Mouse (Mus musculus) kidney, embryonic 14.5 days (tissue): ENCODE results near the gene Tatdn2. TPM values are rescaled to one million over a fixed set of nuclear protein-coding genes. Genes with fewer than 3 reads are reported as not detected.

Experiments
- ATAC-seq: fragments of 200-750 bp; cut with Nextera tagmentation; 2 replicates; pipeline ENCODE4 v1.8.0; 2017; ENCODE audit warnings: moderate number of reproducible peaks, mild to moderate bottlenecking, moderate TSS enrichment, moderate library complexity; ENCODE audit not compliant: low FRiP score, low TSS enrichment
- H3K27ac ChIP-seq: fragments of 300-500 bp; sonication (generic); 2 replicates; pipeline ENCODE4 v1.5.1; 2014; ENCODE audit warnings: low read depth, mild to moderate bottlenecking, low read length, moderate library complexity, mixed read lengths
- H3K27me3 ChIP-seq: fragments of 300-500 bp; sonication (generic); 2 replicates; pipeline ENCODE4 v1.6.1; 2014; ENCODE audit warnings: mild to moderate bottlenecking, low read length; ENCODE audit not compliant: control insufficient read depth, insufficient read depth
- H3K36me3 ChIP-seq: fragments of 300-500 bp; sonication (generic); 2 replicates; pipeline ENCODE4 v1.6.1; 2014; ENCODE audit warnings: low read length, mixed read lengths; ENCODE audit not compliant: control insufficient read depth, insufficient read depth
- H3K4me1 ChIP-seq: fragments of 300-500 bp; sonication (generic); 2 replicates; pipeline ENCODE4 v1.6.1; 2014; ENCODE audit warnings: low read length, mixed read lengths; ENCODE audit not compliant: control insufficient read depth, insufficient read depth
- H3K4me2 ChIP-seq: fragments of 300-500 bp; sonication (generic); replicated peaks from 2 replicates; pipeline ENCODE4 v1.6.1; 2014; ENCODE audit warnings: low read depth, mild to moderate bottlenecking, low read length
- H3K4me3 ChIP-seq: fragments of 300-500 bp; sonication (generic); 2 replicates; pipeline ENCODE4 v1.5.1; 2014; ENCODE audit warnings: mild to moderate bottlenecking, low read length
- H3K9ac ChIP-seq: fragments of 300-500 bp; sonication (generic); 2 replicates; pipeline ENCODE4 v1.6.1; 2014; ENCODE audit warnings: low read depth, mild to moderate bottlenecking, low read length, moderate library complexity
- H3K9me3 ChIP-seq: fragments of 300-500 bp; sonication (generic); 2 replicates; pipeline ENCODE4 v1.6.1; 2016; ENCODE audit warnings: low read length; ENCODE audit not compliant: control insufficient read depth
- WGBS: fragments of 180-500 bp; shearing (Covaris S2); extraction: QIAGEN DNeasy Blood & Tissue Kit; methylation state at CpG from one replicate; pipeline ENCODE4 v1.1.7; 2014; 5-methylcytosine and 5-hydroxymethylcytosine counted together
- polyA plus RNA-seq: library from polyadenylated mRNA; unstranded; fragments of >200 nt; fragmentation: Nextera tagmentation; extraction: Ambion mirVana; gene quantifications from 2 replicates; pipeline ENCODE4 v1.2.1, GENCODE M21; 2014

Gene Tatdn2
- polyA plus RNA-seq, 1 experiment from 2014 or later, result 0.93 TPM

DNA sequence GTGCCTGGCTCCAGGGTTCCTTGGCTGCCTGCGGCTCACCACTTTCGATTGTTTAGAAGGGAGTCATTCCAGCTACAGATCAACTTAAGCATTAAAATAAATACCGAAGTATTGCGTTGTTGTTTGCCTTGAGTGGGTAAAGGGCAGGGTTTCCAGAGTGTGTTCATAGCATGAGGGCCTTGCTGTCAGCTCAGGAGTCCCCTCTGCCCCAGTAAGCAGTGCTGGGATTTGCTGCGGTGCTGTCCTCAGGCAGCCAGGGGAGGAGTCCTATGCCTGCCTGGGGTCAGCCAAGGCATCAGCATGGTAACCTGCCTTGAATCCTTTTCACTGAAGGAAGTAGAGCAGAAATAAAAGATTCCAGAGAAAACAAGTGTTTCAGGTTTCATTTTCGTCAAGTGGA lies 40.0 kb upstream of the Tatdn2 start:
- Histone ChIP-seq H3K36me3 (no peaks in the 10 kb centered on the region), H3K9ac (no peak overlapping the region), H3K4me2 (no peak overlapping the region), H3K4me1 (peaks cover 19% of the 10 kb centered on the region), H3K27ac (no peak overlapping the region), H3K9me3 (no peaks in the 10 kb centered on the region), H3K27me3 (no peaks in the 10 kb centered on the region), H3K4me3 (no peak overlapping the region)
- WGBS, result 69% methylated on average over 6 of the region's 6 CpGs
- no peak for ATAC-seq

DNA sequence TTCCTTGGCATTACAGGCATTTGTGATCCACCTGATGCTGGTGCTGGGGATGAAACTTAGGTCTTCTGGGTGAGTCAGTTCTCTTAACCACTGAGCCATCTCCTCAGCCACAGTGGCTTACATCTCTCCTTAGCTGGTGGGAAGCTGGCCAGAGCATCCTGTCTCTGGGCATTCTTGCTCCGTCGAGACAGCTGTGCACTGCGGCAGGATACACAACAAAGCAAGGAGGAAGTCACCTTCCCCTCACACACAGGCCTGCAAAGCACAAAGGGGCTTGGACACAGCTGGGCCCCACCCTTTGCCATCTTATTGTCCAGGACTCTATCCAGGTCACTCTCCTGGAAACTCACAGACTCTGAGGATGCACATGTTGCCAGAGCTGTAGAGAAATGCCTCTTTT lies 38.6 kb upstream of the Tatdn2 start:
- no peaks in the 10 kb centered on the region for H3K27me3 ChIP-seq
- WGBS, result 65% methylated on average over 3 of the region's 3 CpGs
- no peak for ATAC-seq
- no peaks in the 10 kb centered on the region for H3K36me3 ChIP-seq
- no peak overlapping the region for H3K27ac ChIP-seq
- H3K4me3 ChIP-seq, result no peak overlapping the region
- no peaks in the 10 kb centered on the region for H3K9me3 ChIP-seq
- H3K4me2 ChIP-seq, result no peak overlapping the region
- H3K9ac ChIP-seq, result no peak overlapping the region
- peaks cover 22% of the 10 kb centered on the region for H3K4me1 ChIP-seq

DNA sequence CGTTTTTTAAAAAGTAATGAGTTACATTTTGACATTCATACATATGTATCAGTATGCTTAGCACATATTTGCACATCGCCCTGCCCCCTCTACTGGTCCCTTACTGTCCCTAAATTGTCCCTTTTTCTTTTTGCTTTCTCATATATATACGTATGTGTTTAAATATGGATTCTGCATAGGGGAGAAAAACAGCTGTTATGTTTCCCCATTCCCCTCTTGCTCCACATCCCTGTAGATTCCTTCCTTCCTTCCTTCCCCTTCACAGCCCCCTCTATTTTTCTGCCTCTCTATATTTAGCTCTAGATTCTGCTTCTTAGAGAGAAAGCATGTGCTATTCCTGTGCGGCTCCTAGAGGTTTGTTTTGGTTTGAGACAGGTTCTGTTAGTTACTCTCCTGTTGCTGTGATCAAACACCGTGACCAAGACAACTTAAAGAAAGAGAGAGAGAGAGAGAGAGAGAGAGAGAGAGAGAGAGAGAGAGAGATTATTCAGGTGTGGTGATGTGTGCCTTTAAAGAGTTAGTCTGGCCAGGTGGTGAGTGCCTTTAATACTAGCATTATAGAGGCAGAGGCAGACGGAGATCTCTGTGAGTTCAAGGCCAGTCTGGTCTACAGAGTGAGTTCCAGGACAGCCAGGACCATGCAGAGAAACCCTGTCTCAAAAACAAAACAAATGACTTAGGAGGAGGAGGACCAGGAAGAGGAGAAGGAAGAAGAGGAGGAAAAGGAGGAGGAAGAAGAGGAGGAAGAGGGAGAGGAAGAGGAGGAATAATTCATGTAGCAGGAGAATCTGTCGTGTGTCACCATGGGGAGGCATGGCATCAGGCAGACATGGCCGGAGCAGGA lies 37.0 kb upstream of the Tatdn2 start:
- Histone ChIP-seq H3K4me2 (no peak overlapping the region), H3K9ac (no peak overlapping the region), H3K4me1 (peaks cover 22% of the 10 kb centered on the region), H3K27me3 (no peaks in the 10 kb centered on the region), H3K36me3 (no peaks in the 10 kb centered on the region), H3K27ac (peak overlapping the region; percentile 12; the same call in 1 of the 2 replicates), H3K4me3 (no peak overlapping the region), H3K9me3 (no peaks in the 10 kb centered on the region)
- WGBS, result 55% methylated on average over 8 of the region's 8 CpGs
- no peak; the same call in 1 of the 2 replicates for ATAC-seq

GRCm38 (mm10) chr6:113660492-113661352 lies 36.1 kb upstream of the Tatdn2 start:
- Histone ChIP-seq H3K36me3 (no peaks in the 10 kb centered on the region), H3K4me3 (no peak overlapping the region), H3K9ac (no peak overlapping the region), H3K27me3 (no peaks in the 10 kb centered on the region), H3K4me1 (peaks cover 22% of the 10 kb centered on the region), H3K27ac (peak overlapping the region; percentile 51; the same call in 1 of the 2 replicates), H3K4me2 (peak overlapping the region; percentile 10; the same call in 1 of the 2 replicates), H3K9me3 (no peaks in the 10 kb centered on the region)
- peak; percentile 37; the same call in 1 of the 2 replicates for ATAC-seq
- 63% methylated on average over 14 of the region's 14 CpGs for WGBS

DNA sequence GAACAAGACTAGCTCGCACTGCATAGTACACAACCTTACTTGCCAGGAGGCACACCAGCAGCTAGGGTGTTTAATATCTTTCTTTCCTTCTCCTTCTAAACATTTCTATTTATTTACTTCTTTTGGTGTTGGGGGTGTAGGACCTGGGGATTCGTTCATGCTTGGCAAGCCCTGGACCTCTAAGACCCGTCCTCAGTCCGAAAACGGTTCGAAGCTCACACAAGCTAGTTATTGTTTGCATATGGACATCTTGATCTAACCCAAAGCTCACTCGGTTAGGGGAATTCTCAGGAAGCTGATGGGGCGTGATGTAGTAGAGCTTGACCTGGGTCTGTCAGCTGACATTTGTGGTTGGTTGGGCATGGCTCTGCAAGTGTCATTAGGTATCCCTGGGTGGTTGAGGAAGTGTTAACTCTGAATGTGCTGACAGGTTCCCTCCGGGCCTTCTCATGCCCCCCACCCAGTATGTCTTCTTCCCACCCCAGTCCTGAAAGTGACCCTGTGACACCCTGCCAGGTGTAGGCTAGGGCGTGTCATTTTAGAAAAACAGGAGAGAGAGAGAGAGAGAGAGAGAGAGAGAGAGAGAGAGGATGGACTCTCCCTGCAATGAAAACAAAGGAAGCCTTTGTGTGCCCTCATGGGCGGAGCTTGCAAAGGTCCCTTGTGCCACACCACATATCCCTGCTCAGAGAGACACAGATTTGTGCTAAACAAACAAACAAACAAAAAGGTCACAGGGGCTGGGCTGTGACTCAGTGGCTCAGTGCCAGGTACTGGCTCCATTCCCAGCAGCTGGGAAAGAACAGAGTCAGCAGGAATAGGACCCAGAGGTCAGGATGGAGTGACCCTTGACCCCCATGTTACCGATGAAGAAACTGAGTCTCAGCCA lies 35.3 kb upstream of the Tatdn2 start:
- H3K9me3 ChIP-seq, result no peaks in the 10 kb centered on the region
- H3K4me3 ChIP-seq, result no peak overlapping the region
- H3K4me2 ChIP-seq, result 0 out of 2 replicates have a peak overlapping the region, but pooled peaks have one; percentile 10
- H3K27me3 ChIP-seq, result no peaks in the 10 kb centered on the region
- H3K9ac ChIP-seq, result no peak overlapping the region
- no peak for ATAC-seq
- peaks cover 22% of the 10 kb centered on the region for H3K4me1 ChIP-seq
- WGBS, result 38% methylated on average over 12 of the region's 12 CpGs
- H3K27ac ChIP-seq, result peak overlapping the region; percentile 3; the same call in 1 of the 2 replicates
- no peaks in the 10 kb centered on the region for H3K36me3 ChIP-seq

GRCm38 (mm10) chr6:113662964-113663700 lies 33.7 kb upstream of the Tatdn2 start:
- peaks cover 22% of the 10 kb centered on the region for H3K4me1 ChIP-seq
- no peaks in the 10 kb centered on the region for H3K9me3 ChIP-seq
- no peak for ATAC-seq
- H3K9ac ChIP-seq, result no peak overlapping the region
- H3K4me3 ChIP-seq, result no peak overlapping the region
- no peak overlapping the region for H3K27ac ChIP-seq
- 92% methylated on average over 8 of the region's 8 CpGs for WGBS
- H3K4me2 ChIP-seq, result no peak overlapping the region
- H3K36me3 ChIP-seq, result no peaks in the 10 kb centered on the region
- H3K27me3 ChIP-seq, result no peaks in the 10 kb centered on the region

GRCm38 (mm10) chr6:113664305-113664704 lies 32.5 kb upstream of the Tatdn2 start:
- WGBS, result 86% methylated on average over 7 of the region's 7 CpGs
- no peaks in the 10 kb centered on the region for H3K36me3 ChIP-seq
- no peaks in the 10 kb centered on the region for H3K9me3 ChIP-seq
- no peak overlapping the region for H3K4me3 ChIP-seq
- no peak for ATAC-seq
- H3K27me3 ChIP-seq, result no peaks in the 10 kb centered on the region
- no peak overlapping the region for H3K9ac ChIP-seq
- H3K4me2 ChIP-seq, result no peak overlapping the region
- no peak overlapping the region for H3K27ac ChIP-seq
- H3K4me1 ChIP-seq, result peaks cover 25% of the 10 kb centered on the region

DNA sequence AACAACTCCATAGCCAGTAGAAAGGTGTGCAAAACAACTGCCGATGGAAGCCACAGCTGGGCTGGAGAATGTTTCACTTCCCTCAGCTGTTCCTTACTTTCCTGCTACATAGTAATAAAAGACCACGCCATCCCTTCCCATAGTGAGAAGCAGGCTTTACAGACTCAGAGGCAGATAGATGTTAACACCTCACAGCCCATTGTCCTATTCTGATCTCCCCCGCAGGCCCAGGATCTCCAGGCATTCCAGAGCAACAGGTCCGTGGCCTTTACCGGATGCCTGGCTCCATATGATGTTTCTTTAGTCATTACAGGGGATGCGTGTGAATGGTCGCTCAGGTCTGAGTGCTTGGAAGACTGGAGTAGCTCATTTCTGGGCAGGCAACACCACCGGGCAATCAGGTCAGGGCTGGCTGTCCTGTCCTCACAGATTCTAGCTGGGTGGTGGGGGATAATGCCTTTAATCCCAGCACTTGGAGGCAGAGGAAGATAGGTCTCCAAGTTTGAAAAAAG lies 29.2 kb upstream of the Tatdn2 start:
- Histone ChIP-seq H3K4me1 (peaks cover 7% of the 10 kb centered on the region; the same call in 1 of the 2 replicates), H3K27ac (no peak overlapping the region; the same call in 1 of the 2 replicates), H3K9me3 (no peaks in the 10 kb centered on the region), H3K27me3 (no peaks in the 10 kb centered on the region), H3K4me3 (no peak overlapping the region), H3K36me3 (no peaks in the 10 kb centered on the region), H3K4me2 (no peak overlapping the region), H3K9ac (no peak overlapping the region)
- WGBS, result 36% methylated on average over 8 of the region's 8 CpGs
- ATAC-seq, result no peak
